Mouse (Mus musculus): ENCODE data around the gene Gmfg. TPM values are rescaled to one million over a fixed set of nuclear protein-coding genes. Genes with fewer than 3 reads are reported as not detected.

The Gmfg gene
- polyA plus RNA-seq, 1 experiment from 2014 or later, result 30.5 TPM

DNA sequence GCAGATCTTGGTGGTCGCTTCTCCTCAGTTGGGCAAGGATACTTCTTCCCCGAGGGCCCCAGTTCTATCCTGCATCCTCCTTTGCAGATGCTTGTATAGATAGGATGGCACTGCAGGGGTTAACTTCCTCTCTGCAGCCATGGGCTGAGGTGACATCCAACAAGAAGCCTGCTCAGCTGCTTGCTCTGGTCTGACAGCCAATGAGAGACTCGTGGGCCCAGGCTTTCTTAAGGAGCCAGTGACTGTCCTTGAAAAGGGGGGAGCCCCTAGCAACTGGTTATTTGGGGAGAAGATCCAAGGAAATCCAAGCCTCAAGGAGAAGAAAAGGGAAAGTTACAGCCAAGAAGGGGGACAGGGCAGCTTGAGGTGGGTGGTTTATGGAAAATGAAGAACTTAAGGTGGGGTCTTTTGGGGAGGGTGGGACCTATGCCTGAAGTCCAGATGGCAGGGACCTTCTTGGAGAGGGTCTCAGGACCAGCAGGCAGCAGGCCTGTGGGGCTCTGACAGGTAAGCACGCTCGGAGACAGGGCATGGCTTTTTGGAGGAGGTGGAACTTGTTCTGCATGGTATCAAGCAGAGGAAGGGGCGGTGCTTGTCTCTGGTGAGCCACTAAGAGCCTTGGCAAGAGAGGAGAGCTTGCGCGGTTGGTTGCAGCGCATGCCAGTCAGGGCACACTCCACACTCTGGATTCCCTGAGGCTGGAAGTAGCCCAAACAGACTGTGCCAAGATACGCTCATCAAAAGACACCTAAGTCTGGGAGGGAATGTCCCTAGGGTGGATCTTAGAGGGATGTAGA, 27.4 kb downstream of the Gmfg start:
- Histone ChIP-seq H3K27ac (ENCODE audit: low read depth) (no peak overlapping the region), H3K4me1 (ENCODE audit: insufficient read depth) (no peaks in the 10 kb centered on the region), H3K27me3 (ENCODE audit: insufficient read depth, low read length) (peaks cover 7% of the 10 kb centered on the region; the same call in 1 of the 2 replicates), H3K36me3 (ENCODE audit: insufficient read depth) (peaks cover 35% of the 10 kb centered on the region), H3K9me3 (ENCODE audit: low read depth, low read length) (no peaks in the 10 kb centered on the region), H3K4me3 (ENCODE audit: low read depth, low read length) (no peak overlapping the region), H3K4me2 (peak overlapping the region; percentile 27; the same call in 1 of the 2 replicates), H3K9ac (no peak overlapping the region)
- DNase-seq, result peak; percentile 68
- TF ChIP-seq CTCF (IDR thresholded peaks at IDR 0.05; ENCODE audit: low read depth), result no peak
- WGBS, result 53% methylated on average over 10 of the region's 10 CpGs
- ATAC-seq (ENCODE audit: insufficient read depth), result peak; percentile 55; the same call in 1 of the 2 replicates

GRCm38 (mm10) chr7:28466721-28467212, 29.5 kb downstream of the Gmfg start:
- H3K9me3 ChIP-seq (ENCODE audit: low read depth, low read length), result no peaks in the 10 kb centered on the region
- peaks cover 7% of the 10 kb centered on the region; the same call in 1 of the 2 replicates for H3K27me3 ChIP-seq (ENCODE audit: insufficient read depth, low read length)
- H3K4me3 ChIP-seq (ENCODE audit: low read depth, low read length), result peak overlapping the region; percentile 50
- DNase-seq (no peak), ATAC-seq (ENCODE audit: insufficient read depth) (peak; percentile 17; the same call in 1 of the 2 replicates)
- peaks cover 18% of the 10 kb centered on the region for H3K36me3 ChIP-seq (ENCODE audit: insufficient read depth)
- TF ChIP-seq CTCF (IDR thresholded peaks at IDR 0.05; ENCODE audit: low read depth), result no peak; the same call in 1 of the 2 replicates
- no peaks in the 10 kb centered on the region for H3K4me1 ChIP-seq (ENCODE audit: insufficient read depth)
- peak overlapping the region; percentile 55 for H3K9ac ChIP-seq
- no peak overlapping the region for H3K27ac ChIP-seq (ENCODE audit: low read depth)
- 23% methylated on average over 40 of the region's 40 CpGs for WGBS
- H3K4me2 ChIP-seq, result peak overlapping the region; percentile 88

DNA sequence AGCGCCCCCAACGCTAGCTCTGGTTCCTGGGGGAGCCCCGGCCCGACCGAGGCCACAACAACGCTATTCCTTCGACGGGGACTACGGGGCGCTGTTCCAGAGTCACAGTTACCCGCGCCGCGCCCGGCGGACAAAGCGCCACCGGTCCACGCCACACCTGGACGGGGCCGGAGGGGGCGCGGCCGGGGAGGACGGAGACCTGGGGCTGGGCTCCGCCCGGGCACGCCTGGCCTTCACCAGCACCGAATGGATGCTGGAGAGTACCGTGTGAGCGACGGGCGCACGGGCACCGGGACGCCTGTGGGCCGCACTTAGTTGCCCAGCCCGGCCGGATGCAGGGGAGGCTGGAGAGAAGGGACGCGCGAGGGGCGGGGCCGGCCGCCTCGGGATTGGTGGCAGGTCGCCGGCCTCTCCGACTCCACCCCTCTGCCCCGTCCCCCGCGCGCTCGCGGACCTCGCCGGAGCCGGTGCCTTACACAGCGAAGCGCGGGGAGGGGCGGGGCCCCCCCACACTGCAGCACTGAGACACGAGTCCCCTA, 30.0 kb downstream of the Gmfg start:
- WGBS, result 1% methylated on average over 63 of the region's 63 CpGs
- Histone ChIP-seq H3K27me3 (ENCODE audit: insufficient read depth, low read length) (peaks cover 7% of the 10 kb centered on the region; the same call in 1 of the 2 replicates), H3K9me3 (ENCODE audit: low read depth, low read length) (no peaks in the 10 kb centered on the region), H3K36me3 (ENCODE audit: insufficient read depth) (peaks cover 13% of the 10 kb centered on the region), H3K4me3 (ENCODE audit: low read depth, low read length) (peak overlapping the region; percentile 50), H3K4me1 (ENCODE audit: insufficient read depth) (no peaks in the 10 kb centered on the region), H3K27ac (ENCODE audit: low read depth) (no peak overlapping the region), H3K4me2 (peak overlapping the region; percentile 88), H3K9ac (peak overlapping the region; percentile 55)
- DNase-seq, result peak; percentile 77
- peak; percentile 10; the same call in 1 of the 2 replicates for TF ChIP-seq CTCF (IDR thresholded peaks at IDR 0.05; ENCODE audit: low read depth)
- peak; percentile 88 for ATAC-seq (ENCODE audit: insufficient read depth)

DNA sequence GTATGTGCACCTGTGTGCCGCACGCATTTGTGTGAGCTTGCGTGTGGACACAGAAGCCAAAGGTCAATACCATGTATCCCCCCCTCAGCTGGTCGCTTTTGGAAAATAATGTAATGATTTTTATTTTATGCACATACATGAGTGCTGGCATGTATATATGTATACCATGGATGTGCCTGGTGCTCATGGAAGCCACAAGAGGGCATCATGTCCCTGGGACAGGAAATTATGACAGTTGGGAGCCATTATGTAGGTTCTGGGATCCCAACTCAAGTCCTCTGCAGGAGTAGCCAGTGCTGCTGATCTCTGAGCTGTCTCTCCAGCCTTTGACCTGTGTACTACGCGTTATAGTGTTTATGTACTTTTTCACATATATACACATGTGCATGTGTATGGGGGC, 38.9 kb downstream of the Gmfg start:
- Histone ChIP-seq H3K9ac (no peak overlapping the region), H3K9me3 (ENCODE audit: low read depth, low read length) (no peaks in the 10 kb centered on the region), H3K36me3 (ENCODE audit: insufficient read depth) (no peaks in the 10 kb centered on the region), H3K4me3 (ENCODE audit: low read depth, low read length) (no peak overlapping the region), H3K27ac (ENCODE audit: low read depth) (no peak overlapping the region), H3K27me3 (ENCODE audit: insufficient read depth, low read length) (no peaks in the 10 kb centered on the region), H3K4me1 (ENCODE audit: insufficient read depth) (no peaks in the 10 kb centered on the region), H3K4me2 (no peak overlapping the region)
- peak; percentile 45 for TF ChIP-seq CTCF (IDR thresholded peaks at IDR 0.05; ENCODE audit: low read depth)
- WGBS, result 84% methylated on average over 6 of the region's 6 CpGs
- ATAC-seq (ENCODE audit: insufficient read depth), result no peak
- no peak for DNase-seq

DNA sequence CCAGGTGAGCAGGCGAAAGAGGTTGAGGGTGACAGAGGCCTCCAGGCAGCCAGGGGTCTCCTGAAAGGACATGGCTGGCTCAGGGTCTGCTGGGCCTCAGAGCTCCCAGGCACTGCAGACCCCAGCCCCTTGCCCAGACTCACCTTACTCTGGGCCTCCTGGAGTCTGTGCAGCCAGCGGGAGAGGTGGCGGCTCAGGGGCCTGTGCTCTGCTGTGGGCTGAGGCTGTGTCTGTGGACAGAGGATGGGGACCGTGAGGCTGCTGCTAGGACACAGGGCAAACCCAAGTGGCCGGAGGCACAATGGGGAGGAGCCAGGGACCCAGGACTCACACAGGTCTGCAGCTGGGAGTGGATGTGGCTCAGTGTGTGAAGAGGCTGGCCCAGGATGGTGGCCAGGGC, 40.1 kb downstream of the Gmfg start:
- Histone ChIP-seq H3K27ac (ENCODE audit: low read depth) (no peak overlapping the region), H3K4me3 (ENCODE audit: low read depth, low read length) (no peak overlapping the region), H3K4me2 (no peak overlapping the region), H3K9ac (no peak overlapping the region), H3K9me3 (ENCODE audit: low read depth, low read length) (no peaks in the 10 kb centered on the region), H3K4me1 (ENCODE audit: insufficient read depth) (no peaks in the 10 kb centered on the region), H3K27me3 (ENCODE audit: insufficient read depth, low read length) (no peaks in the 10 kb centered on the region), H3K36me3 (ENCODE audit: insufficient read depth) (no peaks in the 10 kb centered on the region)
- TF ChIP-seq CTCF (IDR thresholded peaks at IDR 0.05; ENCODE audit: low read depth), result no peak
- WGBS, result 76% methylated on average over 5 of the region's 5 CpGs
- DNase-seq, result no peak
- ATAC-seq (ENCODE audit: insufficient read depth), result no peak

DNA sequence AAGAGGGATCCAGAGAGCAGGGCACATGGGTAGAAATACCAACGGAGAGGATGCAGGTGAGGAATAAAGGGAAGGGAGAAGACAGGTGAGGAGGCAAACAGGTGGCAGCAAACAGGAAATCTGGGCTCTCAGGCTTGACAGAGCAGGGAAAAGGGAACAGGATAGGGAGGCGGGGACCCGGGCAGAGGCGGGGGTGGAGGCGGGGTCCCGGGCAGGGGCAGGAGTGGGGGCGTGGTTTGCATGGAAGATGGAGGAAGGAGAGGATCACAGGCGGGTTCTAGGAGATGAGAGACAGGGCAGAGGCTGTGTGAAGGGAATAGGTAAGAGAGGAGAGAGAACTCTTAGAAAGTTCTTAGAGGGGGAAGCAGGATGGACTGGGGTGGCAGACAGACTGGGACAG, 41.6 kb downstream of the Gmfg start:
- no peak for ATAC-seq (ENCODE audit: insufficient read depth)

GRCm38 (mm10) chr7:28482854-28483253, 45.6 kb downstream of the Gmfg start:
- no peak for ATAC-seq (ENCODE audit: insufficient read depth)
- no peaks in the 10 kb centered on the region for H3K4me1 ChIP-seq (ENCODE audit: insufficient read depth)
- no peak overlapping the region for H3K27ac ChIP-seq (ENCODE audit: low read depth)
- 74% methylated on average over 11 of the region's 11 CpGs for WGBS
- TF ChIP-seq CTCF (IDR thresholded peaks at IDR 0.05; ENCODE audit: low read depth), result no peak
- H3K9ac ChIP-seq, result no peak overlapping the region
- H3K36me3 ChIP-seq (ENCODE audit: insufficient read depth), result no peaks in the 10 kb centered on the region
- no peak overlapping the region for H3K4me2 ChIP-seq
- 0 out of 2 replicates have a peak, but pooled peaks cover 2% of the 10 kb centered on the region for H3K27me3 ChIP-seq (ENCODE audit: insufficient read depth, low read length)
- DNase-seq, result no peak
- no peak overlapping the region for H3K4me3 ChIP-seq (ENCODE audit: low read depth, low read length)
- H3K9me3 ChIP-seq (ENCODE audit: low read depth, low read length), result no peaks in the 10 kb centered on the region

More for the DNA sequence above, 41.6 kb downstream of the Gmfg start:
- H3K27me3 ChIP-seq (ENCODE audit: insufficient read depth, low read length), result no peaks in the 10 kb centered on the region
- no peak for TF ChIP-seq CTCF (IDR thresholded peaks at IDR 0.05; ENCODE audit: low read depth)
- H3K27ac ChIP-seq (ENCODE audit: low read depth), result no peak overlapping the region
- H3K4me1 ChIP-seq (ENCODE audit: insufficient read depth), result no peaks in the 10 kb centered on the region
- 3% methylated on average over 8 of the region's 8 CpGs for WGBS
- H3K4me3 ChIP-seq (ENCODE audit: low read depth, low read length), result no peak overlapping the region
- no peak overlapping the region for H3K4me2 ChIP-seq
- H3K9me3 ChIP-seq (ENCODE audit: low read depth, low read length), result no peaks in the 10 kb centered on the region
- no peak overlapping the region for H3K9ac ChIP-seq
- no peak for DNase-seq
- no peaks in the 10 kb centered on the region for H3K36me3 ChIP-seq (ENCODE audit: insufficient read depth)

Measured in lung, embryonic 14.5 days (tissue).